16 mouse cellular contexts compared by ENCODE assay signal in the genomic region with DNA sequence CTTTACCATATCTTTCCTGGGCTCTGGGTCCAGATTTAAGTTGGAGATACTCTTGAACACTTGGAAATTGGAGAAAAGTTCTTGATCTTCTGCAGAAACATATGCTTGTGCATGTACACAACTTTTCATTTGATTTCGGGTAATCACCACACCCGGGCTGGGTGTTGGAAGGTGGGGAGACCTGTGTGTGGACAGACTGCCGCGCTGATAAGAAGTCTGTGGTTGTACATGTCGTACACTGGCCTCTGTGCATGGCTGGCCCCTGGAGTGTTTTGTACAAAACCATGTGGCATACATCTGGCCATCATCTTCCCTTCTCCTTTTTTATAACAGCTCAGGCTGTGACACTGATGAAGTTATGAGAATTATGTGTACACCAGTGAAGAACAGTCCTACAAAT. TPM values are rescaled to one million over a fixed set of nuclear protein-coding genes. Genes with fewer than 3 reads are reported as not detected.
A peak's percentile ranks its signal among the peaks of the same experiment; 100 is the strongest.
DNase-seq lines count a peak whose midpoint lies in the region; ATAC-seq lines count a peak whose summit lies in the region.
"Had no signal": no experiment of that assay in that cellular context is flagged by ENCODE, and none has a peak within 500 bp of the region (broad histone marks: within the 10 kb centered on the region; RNA-seq: fewer than 3 reads in every experiment).

No protein-coding gene starts in this region.

- H3K4me1 ChIP-seq in lung, embryonic 15.5 days, result peaks cover 45% of the 10 kb centered on the region
- peaks cover 75% of the 10 kb centered on the region for H3K4me1 ChIP-seq in liver, embryonic 13.5 days (replicated peaks)
- H3K4me1 ChIP-seq in neural tube, embryonic 13.5 days (replicated peaks), result peaks cover 75% of the 10 kb centered on the region

- no peak for ATAC-seq in lung, embryonic 15.5 days (ENCODE audit: borderline replicate concordance, extremely low read depth, low FRiP score, low TSS enrichment)
- peak; percentile 93 for ATAC-seq in liver, embryonic 13.5 days (ENCODE audit: low read depth)
- no peak for ATAC-seq in neural tube, embryonic 13.5 days (ENCODE audit: low read depth)
- ATAC-seq: CD4-positive, CD25-positive, alpha-beta regulatory T cell, adult 4 months; forebrain, embryonic 16.5 days; intestine, embryonic 16.5 days had no signal

- 70% methylated on average over 5 of the region's 5 CpGs for WGBS in lung, embryonic 15.5 days
- 25% methylated on average over 5 of the region's 5 CpGs for WGBS in liver, embryonic 13.5 days (ENCODE audit: insufficient replicate concordance)
- WGBS in neural tube, embryonic 13.5 days, result 89% methylated on average over 5 of the region's 5 CpGs

- H3K27me3 ChIP-seq in lung, embryonic 15.5 days, result no peaks in the 10 kb centered on the region
- H3K27me3 ChIP-seq in liver, embryonic 13.5 days, result no peaks in the 10 kb centered on the region
- H3K27me3 ChIP-seq in neural tube, embryonic 13.5 days, result no peaks in the 10 kb centered on the region
- H3K27me3 ChIP-seq: heart, embryonic 12.5 days had no signal

- no peak overlapping the region for H3K4me2 ChIP-seq in lung, embryonic 15.5 days
- peak overlapping the region; percentile 26 for H3K4me2 ChIP-seq in liver, embryonic 13.5 days
- H3K4me2 ChIP-seq in neural tube, embryonic 13.5 days, result no peak overlapping the region
- H3K4me2 ChIP-seq: heart, embryonic 12.5 days had no signal

- H3K9ac ChIP-seq in lung, embryonic 15.5 days, result no peak overlapping the region
- peak overlapping the region; percentile 40 for H3K9ac ChIP-seq in liver, embryonic 13.5 days
- no peak overlapping the region for H3K9ac ChIP-seq in neural tube, embryonic 13.5 days

- H3K9me3 ChIP-seq in lung, embryonic 15.5 days, result no peaks in the 10 kb centered on the region
- no peaks in the 10 kb centered on the region for H3K9me3 ChIP-seq in liver, embryonic 13.5 days (replicated peaks)
- H3K9me3 ChIP-seq in neural tube, embryonic 13.5 days, result no peaks in the 10 kb centered on the region
- H3K9me3 ChIP-seq: heart, embryonic 12.5 days had no signal

- DNase-seq in lung, postnatal 4 days, result no peak
- peak; percentile 68 for DNase-seq in c-Kit-positive CD71-positive TER-119-positive erythroid progenitor cells, embryonic 14.5 days (ENCODE audit: low spot score)
- DNase-seq in liver, embryonic 13.5 days, result peak; percentile 67
- DNase-seq in cerebellum, adult 11 months, result no peak
- DNase-seq in frontal cortex, postnatal 10 days (ENCODE audit: low spot score in 2 of 2), result no peak
- DNase-seq in heart, postnatal 36 days, result no peak
- DNase-seq: cerebellum, postnatal 36 days; gastrocnemius, postnatal 10 days; kidney, postnatal 36 days had no signal

- no peak overlapping the region for H3K4me3 ChIP-seq in lung, embryonic 15.5 days
- H3K4me3 ChIP-seq in liver, embryonic 13.5 days (replicated peaks), result no peak overlapping the region
- H3K4me3 ChIP-seq in neural tube, embryonic 13.5 days, result no peak overlapping the region
- H3K4me3 ChIP-seq: heart, embryonic 12.5 days; left cerebral cortex, adult 2 months had no signal

- intact Hi-C loops in heart, postnatal 36 days (cut with DNase I), result no loop called here

- peak overlapping the region; percentile 32; the same call in 1 of the 2 replicates for H3K27ac ChIP-seq in lung, embryonic 15.5 days
- H3K27ac ChIP-seq in liver, embryonic 13.5 days, result peak overlapping the region; percentile 54
- H3K27ac ChIP-seq in neural tube, embryonic 13.5 days (replicated peaks), result peak overlapping the region; percentile 68; the same call in 1 of the 2 replicates
- H3K27ac ChIP-seq: left cerebral cortex, adult 2 months had no signal

- H3K36me3 ChIP-seq in lung, embryonic 15.5 days, result 0 out of 2 replicates have a peak, but pooled peaks cover 5% of the 10 kb centered on the region
- H3K36me3 ChIP-seq in liver, embryonic 13.5 days, result peaks cover 7% of the 10 kb centered on the region; the same call in 1 of the 2 replicates
- peaks cover 17% of the 10 kb centered on the region for H3K36me3 ChIP-seq in neural tube, embryonic 13.5 days

RNA-seq across cellular contexts. Expression of gene Rai1, which starts 55.1 kb away (rescaled TPM):
- 27.9 and 28.2 TPM in 2 replicates for polyA plus RNA-seq in lung, embryonic 15.5 days (2015; fragmentation: Nextera tagmentation; extraction: Ambion mirVana)
- 5.1 and 5.7 TPM in 2 replicates for polyA plus RNA-seq in liver, embryonic 13.5 days (2015; fragmentation: Nextera tagmentation; extraction: Ambion mirVana)
- polyA plus RNA-seq in neural tube, embryonic 13.5 days (2015; fragmentation: Nextera tagmentation; extraction: Ambion mirVana), result 29.9 and 30.0 TPM in 2 replicates
- total RNA-seq in heart, postnatal 36 days (2021), result 10 to 100 TPM; 24.2 to 24.5 TPM

Comparison
In these comparisons a context has a peak if more than half of its experiments do, and no peak if none do; other contexts are left out.
1. DNase-seq: peak in c-Kit-positive CD71-positive TER-119-positive erythroid progenitor cells, embryonic 14.5 days (single experiment) and liver, embryonic 13.5 days (single experiment); none in lung, postnatal 4 days (0 of 2), cerebellum, adult 11 months (single experiment), frontal cortex, postnatal 10 days (0 of 2) and heart, postnatal 36 days (0 of 2).
2. Peak in every context shown above with its lines, with median percentiles within 50 percentile points of each other: H3K27ac ChIP-seq.